Mouse (Mus musculus): ENCODE data around the gene Ccdc59. TPM values are rescaled to one million over a fixed set of nuclear protein-coding genes. Genes with fewer than 3 reads are reported as not detected.

The Ccdc59 gene
- polyA plus RNA-seq, 1 experiment from 2014 or later, result 54.0 TPM

GRCm38 (mm10) chr10:105867312-105867711, 26.4 kb downstream of the Ccdc59 start:
- Histone ChIP-seq H3K36me3 (no peaks in the 10 kb centered on the region), H3K4me1 (no peaks in the 10 kb centered on the region), H3K4me3 (no peak overlapping the region), H3K27me3 (no peaks in the 10 kb centered on the region), H3K9me3 (replicated peaks) (no peaks in the 10 kb centered on the region), H3K27ac (no peak overlapping the region), H3K4me2 (replicated peaks) (no peak overlapping the region), H3K9ac (no peak overlapping the region)
- no peak for ATAC-seq (ENCODE audit: low FRiP score)
- 53% methylated on average over 4 of the region's 4 CpGs for WGBS

Other genes starting within 250 kb of the Ccdc59 start
- gene Mettl25, start 313 bp downstream of the Ccdc59 start, polyA plus RNA-seq (2016; fragmentation: Nextera tagmentation; extraction: Ambion mirVana), result 12.6 and 14.0 TPM in 2 replicates